Mouse (Mus musculus) neutrophil, adult 5-6 weeks (primary cell): ENCODE measurements around the gene Lrrc25. TPM values are rescaled to one million over a fixed set of nuclear protein-coding genes. Genes with fewer than 3 reads are reported as not detected.

Experiments
- ATAC-seq: fragments of 151-379, 151-347 bp; 2 replicates; pipeline ENCODE4 v1.8.0; 2017; ENCODE audit warnings: mild to moderate bottlenecking, moderate TSS enrichment; ENCODE audit not compliant: insufficient number of reproducible peaks, poor library complexity, low FRiP score, severe bottlenecking; ENCODE audit errors: extremely low read depth
- total RNA-seq: library from RNA; stranded (forward); fragments of 200-1000 nt; gene quantifications from 2 replicates; pipeline ENCODE4 v1.2.3, GENCODE M21; 2017

The Lrrc25 gene
- total RNA-seq, 1 experiment from 2014 or later, result 54.1 TPM

GRCm38 (mm10) chr8:70659604-70660272 lies 43.8 kb downstream of the Lrrc25 start:
- peak; percentile 29 for ATAC-seq

GRCm38 (mm10) chr8:70660273-70660725 lies 44.3 kb downstream of the Lrrc25 start, which contains the start of gene Pgpep1:
Gene Pgpep1 (minus strand): TSS chr8:70660388.
- ATAC-seq, result no peak

DNA sequence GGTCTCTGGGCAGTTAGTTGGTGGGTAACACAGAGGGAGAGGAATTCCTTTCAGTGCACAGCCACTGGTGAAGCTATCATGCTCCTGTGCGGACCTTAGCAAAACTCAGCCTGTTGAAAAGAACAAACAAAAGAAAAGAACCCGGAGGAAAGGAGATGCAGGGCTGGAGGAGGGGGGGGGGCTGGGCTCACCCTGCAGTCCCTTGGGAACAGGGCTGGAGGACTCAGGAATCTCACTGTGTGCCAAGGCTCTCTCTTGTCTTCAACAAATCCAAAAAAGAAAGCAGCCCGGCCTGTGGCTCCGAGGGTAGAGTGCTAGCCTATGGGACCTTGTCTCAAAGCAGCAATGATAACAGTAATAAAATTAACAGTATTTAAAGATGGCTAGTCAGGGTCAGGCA lies 47.7 kb downstream of the Lrrc25 start:
- ATAC-seq, result no peak

GRCm38 (mm10) chr8:70664631-70665030 lies 48.7 kb downstream of the Lrrc25 start:
- ATAC-seq, result no peak

GRCm38 (mm10) chr8:70665599-70665998 lies 49.6 kb downstream of the Lrrc25 start:
- ATAC-seq, result no peak

GRCm38 (mm10) chr8:70667071-70667470 lies 51.1 kb downstream of the Lrrc25 start:
- no peak for ATAC-seq

Other genes starting within 250 kb of the Lrrc25 start
- 1.0 TPM in 1 of 2 replicates, not detected in the other for gene Comp, start 242.6 kb upstream of the Lrrc25 start, total RNA-seq
- 5.2 and 8.4 TPM in 2 replicates for gene Crtc1, start 176.6 kb upstream of the Lrrc25 start, total RNA-seq
- gene Klhl26, start 139.2 kb upstream of the Lrrc25 start, total RNA-seq, result 5.0 and 5.8 TPM in 2 replicates
- gene Tmem59l, start 128.8 kb upstream of the Lrrc25 start, total RNA-seq, result not detected in 2 replicates
- gene Crlf1, start 123.0 kb upstream of the Lrrc25 start, total RNA-seq, result not detected in 2 replicates
- gene Rex1bd, start 109.4 kb upstream of the Lrrc25 start, total RNA-seq, result 12.4 and 29.8 TPM in 2 replicates
- gene Uba52, start 105.4 kb upstream of the Lrrc25 start, total RNA-seq, result 720 and 1,162 TPM in 2 replicates
- 185 and 192 TPM in 2 replicates for gene Fkbp8, start 88.4 kb upstream of the Lrrc25 start, total RNA-seq
- 47.4 and 51.6 TPM in 2 replicates for gene Kxd1, start 88.2 kb upstream of the Lrrc25 start, total RNA-seq
- 38.8 and 40.6 TPM in 2 replicates for gene Ell, start 76.7 kb upstream of the Lrrc25 start, total RNA-seq
- 51.3 and 51.4 TPM in 2 replicates for gene Isyna1, start 21.8 kb upstream of the Lrrc25 start, total RNA-seq
- 31.3 and 45.8 TPM in 2 replicates for gene Ssbp4, start 7.3 kb upstream of the Lrrc25 start, total RNA-seq
- not detected in 2 replicates for gene Gdf15, start 16.3 kb downstream of the Lrrc25 start, total RNA-seq
- 4.4 and 7.7 TPM in 2 replicates for gene Pgpep1, start 44.2 kb downstream of the Lrrc25 start, total RNA-seq
- gene Lsm4, start 57.1 kb downstream of the Lrrc25 start, total RNA-seq, result 103 and 134 TPM in 2 replicates
- gene Jund, start 82.8 kb downstream of the Lrrc25 start, total RNA-seq, result 316 and 319 TPM in 2 replicates
- 2.4 and 2.8 TPM in 2 replicates for gene Iqcn, start 87.3 kb downstream of the Lrrc25 start, total RNA-seq
- not detected in 2 replicates for gene Gm3336, start 102.4 kb downstream of the Lrrc25 start, total RNA-seq
- gene Pde4c, start 107.6 kb downstream of the Lrrc25 start, total RNA-seq, result 2.2 and 2.4 TPM in 2 replicates
- gene Rab3a, start 138.5 kb downstream of the Lrrc25 start, total RNA-seq, result 5.2 and 5.5 TPM in 2 replicates
- 4.5 and 4.8 TPM in 2 replicates for gene Mpv17l2, start 144.8 kb downstream of the Lrrc25 start, total RNA-seq
- 19.9 and 20.3 TPM in 2 replicates for gene Pik3r2, start 160.6 kb downstream of the Lrrc25 start, total RNA-seq
- gene Mast3, start 188.9 kb downstream of the Lrrc25 start, total RNA-seq, result 30.7 and 40.2 TPM in 2 replicates
- gene Il12rb1, start 192.3 kb downstream of the Lrrc25 start, total RNA-seq, result 0.98 and 3.1 TPM in 2 replicates
- gene Arrdc2, start 223.6 kb downstream of the Lrrc25 start, total RNA-seq, result 20.7 and 24.9 TPM in 2 replicates
- gene Kcnn1, start 247.1 kb downstream of the Lrrc25 start, total RNA-seq, result not detected in 2 replicates